In genomic region chr14:18330789-18331692, GRCm38 (mm10) we compare ENCODE assay signal across 8 mouse cellular contexts. TPM values are rescaled to one million over a fixed set of nuclear protein-coding genes. Genes with fewer than 3 reads are reported as not detected.
DNase-seq lines count a peak whose midpoint lies in the region; ATAC-seq lines count a peak whose summit lies in the region.

No protein-coding gene starts in this region.

- ATAC-seq in erythroblast, adult 5-6 weeks (replicated peaks; ENCODE audit: low FRiP score, poor library complexity, severe bottlenecking), result no peak
- ATAC-seq in limb, embryonic 13.5 days (ENCODE audit: low FRiP score, low read depth), result peak; percentile 70
- peak; percentile 66 for ATAC-seq in midbrain, embryonic 13.5 days

- DNase-seq in cerebellum, adult 8-10 months, result peak; percentile 30
- DNase-seq in gastrocnemius, adult 18-20 months (ENCODE audit: low spot score), result peak; percentile 25
- DNase-seq in induced T-regulatory cell, adult 2 months (ENCODE audit: low read depth), result peak; percentile 55
- peak; percentile 19 to 46 for DNase-seq in spleen, postnatal 10 days (ENCODE audit: low spot score in 2 of 2)

- peak overlapping the region; percentile 73 for H3K4me3 ChIP-seq in erythroblast, embryonic 14.5 days (replicated peaks)
- H3K4me3 ChIP-seq in limb, embryonic 13.5 days, result peak overlapping the region; percentile 89
- peak overlapping the region; percentile 89 for H3K4me3 ChIP-seq in midbrain, embryonic 13.5 days (replicated peaks)

- H3K4me2 ChIP-seq in limb, embryonic 13.5 days (replicated peaks), result peak overlapping the region; percentile 74
- peak overlapping the region; percentile 70 for H3K4me2 ChIP-seq in midbrain, embryonic 13.5 days (replicated peaks)

- peaks cover 20% of the 10 kb centered on the region for H3K27me3 ChIP-seq in erythroblast, embryonic 14.5 days (ENCODE audit: control insufficient read depth)
- H3K27me3 ChIP-seq in limb, embryonic 13.5 days, result no peaks in the 10 kb centered on the region
- no peaks in the 10 kb centered on the region for H3K27me3 ChIP-seq in midbrain, embryonic 13.5 days

- no peaks in the 10 kb centered on the region for H3K9me3 ChIP-seq in erythroblast, embryonic 14.5 days (ENCODE audit: control insufficient read depth, low read length)
- no peaks in the 10 kb centered on the region for H3K9me3 ChIP-seq in limb, embryonic 13.5 days
- H3K9me3 ChIP-seq in midbrain, embryonic 13.5 days, result no peaks in the 10 kb centered on the region

- peak overlapping the region; percentile 96 for H3K9ac ChIP-seq in limb, embryonic 13.5 days
- H3K9ac ChIP-seq in midbrain, embryonic 13.5 days (replicated peaks), result peak overlapping the region; percentile 97

- H3K36me3 ChIP-seq in erythroblast, embryonic 14.5 days (ENCODE audit: control insufficient read depth), result no peaks in the 10 kb centered on the region
- H3K36me3 ChIP-seq in limb, embryonic 13.5 days, result peaks cover 12% of the 10 kb centered on the region
- H3K36me3 ChIP-seq in midbrain, embryonic 13.5 days, result peaks cover 3% of the 10 kb centered on the region; the same call in 1 of the 2 replicates

- H3K4me1 ChIP-seq in erythroblast, embryonic 14.5 days (ENCODE audit: control insufficient read depth), result peaks cover 21% of the 10 kb centered on the region
- peaks cover 34% of the 10 kb centered on the region for H3K4me1 ChIP-seq in limb, embryonic 13.5 days
- H3K4me1 ChIP-seq in midbrain, embryonic 13.5 days (replicated peaks), result peaks cover 37% of the 10 kb centered on the region

- 1% methylated on average over 36 of the region's 99 CpGs for WGBS in limb, embryonic 13.5 days
- WGBS in midbrain, embryonic 13.5 days, result under 1% methylated on average over 50 of the region's 99 CpGs

- H3K27ac ChIP-seq in limb, embryonic 13.5 days, result peak overlapping the region; percentile 84
- H3K27ac ChIP-seq in midbrain, embryonic 13.5 days, result peak overlapping the region; percentile 88

RNA-seq across cellular contexts. Expression of gene Ube2e1, which starts 0.6 kb away (rescaled TPM):
- 0.31 and 0.45 TPM in 2 replicates for polyA plus RNA-seq in erythroblast, embryonic 14.5 days (2012)
- total RNA-seq in erythroblast, adult 5-6 weeks (2015; ENCODE audit: low replicate concordance), result 12.3 and 36.8 TPM in 2 replicates
- 7.0 and 8.2 TPM in 2 replicates for total RNA-seq in erythroblast, adult 5-6 weeks (2017; ENCODE audit: low replicate concordance)
- total RNA-seq in gastrocnemius, adult 18-20 months (2021), result 10 to 100 TPM; 89.6 to 97.0 TPM
- polyA plus RNA-seq in limb, embryonic 13.5 days (2015; fragmentation: Nextera tagmentation; extraction: Ambion mirVana), result 159 and 163 TPM in 2 replicates
- 219 TPM in 2 replicates for polyA plus RNA-seq in midbrain, embryonic 13.5 days (2015; fragmentation: Nextera tagmentation; extraction: Ambion mirVana)

RNA-seq across cellular contexts. Expression of gene Rpl15, which starts 59.9 kb away (rescaled TPM):
- 18.6 and 34.1 TPM in 2 replicates for polyA plus RNA-seq in erythroblast, embryonic 14.5 days (2012)
- total RNA-seq in erythroblast, adult 5-6 weeks (2015; ENCODE audit: low replicate concordance), result 481 and 533 TPM in 2 replicates
- total RNA-seq in erythroblast, adult 5-6 weeks (2017; ENCODE audit: low replicate concordance), result 416 and 508 TPM in 2 replicates
- total RNA-seq in gastrocnemius, adult 18-20 months (2021), result 100 to 1,000 TPM; 521 to 526 TPM
- polyA plus RNA-seq in limb, embryonic 13.5 days (2015; fragmentation: Nextera tagmentation; extraction: Ambion mirVana), result 389 and 402 TPM in 2 replicates
- polyA plus RNA-seq in midbrain, embryonic 13.5 days (2015; fragmentation: Nextera tagmentation; extraction: Ambion mirVana), result 322 and 334 TPM in 2 replicates

Comparison
In these comparisons a context has a peak if more than half of its experiments do, and no peak if none do; other contexts are left out.
1. RNA of gene Ube2e1, which starts 0.6 kb away (polyA plus RNA-seq): 219 TPM in midbrain, embryonic 13.5 days and 159 to 163 TPM in limb, embryonic 13.5 days; 0.31 to 0.45 TPM in erythroblast, embryonic 14.5 days; every median in the first group is over 100 times any median in the second.
2. Peak in every context shown above with its lines, with median percentiles within 50 percentile points of each other: H3K4me3 ChIP-seq and DNase-seq.